Mouse (Mus musculus) brown adipose tissue, adult 24 weeks (tissue): Measurements from ENCODE around the gene Atp5e. TPM values are rescaled to one million over a fixed set of nuclear protein-coding genes. Genes with fewer than 3 reads are reported as not detected.

Source experiments
- H3K27ac ChIP-seq: fragments of 200-500 bp; replicated peaks from 2 replicates; pipeline ENCODE4 v1.5.1; 2012; ENCODE audit warnings: low read depth, mild to moderate bottlenecking, low read length
- H3K4me1 ChIP-seq: fragments of 200-500 bp; 2 replicates; pipeline ENCODE4 v1.6.1; 2012; ENCODE audit warnings: low read length, mixed read lengths; ENCODE audit not compliant: control insufficient read depth, insufficient read depth, insufficient read length
- H3K4me3 ChIP-seq: fragments of 200-500 bp; 2 replicates; pipeline ENCODE4 v1.5.1; 2012; ENCODE audit warnings: low read depth, mild to moderate bottlenecking, low read length, moderate library complexity; ENCODE audit not compliant: insufficient read depth
- polyA plus RNA-seq: library from polyadenylated mRNA; stranded (reverse); fragments of >200 nt; gene quantifications from 2 replicates; pipeline ENCODE4 v1.2.4, GENCODE M21; 2012; ENCODE audit not compliant: missing spikeins, insufficient read depth, insufficient read length

Atp5e gene
- polyA plus RNA-seq, 1 experiment, result 3,874 TPM

DNA sequence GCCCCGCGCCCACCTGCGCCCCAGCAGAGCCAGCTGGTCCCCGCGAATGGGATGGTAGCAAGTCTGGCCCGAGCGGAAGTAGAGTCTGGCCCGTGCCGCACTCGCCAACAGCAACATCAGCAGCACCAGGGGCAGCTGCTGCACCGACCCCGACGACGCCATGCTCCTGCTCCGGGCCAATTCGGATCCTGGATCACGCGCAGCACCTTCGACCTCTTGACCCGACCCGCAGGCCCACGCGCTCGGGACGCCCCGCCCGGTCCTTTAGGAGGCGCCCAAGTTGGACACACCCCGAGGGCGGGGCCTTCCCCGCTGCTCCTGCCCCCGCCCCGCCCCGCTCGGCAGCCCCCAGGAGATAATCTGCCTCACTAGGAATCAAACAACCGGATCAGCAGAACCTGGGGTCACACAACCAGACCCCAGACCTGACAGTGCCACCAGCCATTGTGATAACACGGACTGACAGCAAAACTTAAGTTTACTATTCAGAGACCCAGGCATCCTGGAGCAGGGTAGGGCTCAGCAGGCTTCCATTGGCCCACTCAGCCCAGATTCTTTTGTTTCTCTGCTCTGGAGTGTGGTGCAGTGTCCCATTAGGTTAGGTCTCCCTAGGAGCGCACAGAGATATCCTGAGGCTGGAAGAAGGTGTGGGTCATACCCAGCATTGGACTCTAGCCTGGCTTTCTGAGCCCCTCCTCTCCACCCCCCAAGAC is 25.0 kb downstream of the Atp5e start, which contains the start of gene Ctsz:
Ctsz (minus strand) TSS at position 303 of the 713 bp plus-strand sequence.
- H3K27ac ChIP-seq, result peak within 1 kb of the TSS; percentile 83
- peaks cover 19% of the 10 kb centered on the region for H3K4me1 ChIP-seq

DNA sequence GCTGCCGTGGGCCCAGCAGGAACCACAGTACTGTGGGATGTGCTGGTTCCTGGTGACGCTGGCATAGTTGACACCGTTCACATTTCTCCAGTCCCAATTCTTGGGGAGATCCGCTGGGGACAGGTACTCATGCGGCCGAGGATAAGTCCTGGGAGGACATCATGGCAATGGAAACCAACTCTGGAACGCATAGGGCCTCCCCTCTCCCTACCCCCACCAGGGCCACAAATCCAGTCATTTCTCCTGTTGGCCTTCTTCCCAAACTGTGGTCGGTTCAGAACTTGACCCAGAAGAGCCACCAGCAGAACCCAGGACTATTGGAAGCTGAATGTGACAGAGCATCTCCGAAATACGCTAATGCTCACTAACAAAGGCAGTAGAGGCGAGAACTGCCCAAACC is 25.7 kb downstream of the Atp5e start:
- H3K27ac ChIP-seq, result peak overlapping the region; percentile 83

More for the DNA sequence above, 25.0 kb downstream of the Atp5e start, which contains the start of gene Ctsz:
- peak within 1 kb of the TSS; percentile 70 for H3K4me3 ChIP-seq

DNA sequence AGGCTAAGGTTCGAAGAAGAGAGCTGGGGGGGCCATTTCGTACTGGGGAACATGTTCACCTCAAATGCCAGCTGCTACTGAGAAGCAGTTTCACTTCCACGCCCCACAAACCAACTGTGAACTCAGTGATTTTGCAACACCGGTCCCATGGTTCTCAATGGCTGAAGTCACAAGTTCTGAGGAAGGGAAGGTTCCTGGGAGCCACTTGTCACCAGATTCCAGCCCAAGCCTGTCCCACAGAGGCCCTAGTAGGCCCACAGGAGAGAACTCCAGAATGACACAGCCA is 26.3 kb downstream of the Atp5e start:
- H3K4me3 ChIP-seq, result peak overlapping the region; percentile 70

More for the DNA sequence above, 25.7 kb downstream of the Atp5e start:
- H3K4me3 ChIP-seq, result peak overlapping the region; percentile 70
- peaks cover 16% of the 10 kb centered on the region for H3K4me1 ChIP-seq

DNA sequence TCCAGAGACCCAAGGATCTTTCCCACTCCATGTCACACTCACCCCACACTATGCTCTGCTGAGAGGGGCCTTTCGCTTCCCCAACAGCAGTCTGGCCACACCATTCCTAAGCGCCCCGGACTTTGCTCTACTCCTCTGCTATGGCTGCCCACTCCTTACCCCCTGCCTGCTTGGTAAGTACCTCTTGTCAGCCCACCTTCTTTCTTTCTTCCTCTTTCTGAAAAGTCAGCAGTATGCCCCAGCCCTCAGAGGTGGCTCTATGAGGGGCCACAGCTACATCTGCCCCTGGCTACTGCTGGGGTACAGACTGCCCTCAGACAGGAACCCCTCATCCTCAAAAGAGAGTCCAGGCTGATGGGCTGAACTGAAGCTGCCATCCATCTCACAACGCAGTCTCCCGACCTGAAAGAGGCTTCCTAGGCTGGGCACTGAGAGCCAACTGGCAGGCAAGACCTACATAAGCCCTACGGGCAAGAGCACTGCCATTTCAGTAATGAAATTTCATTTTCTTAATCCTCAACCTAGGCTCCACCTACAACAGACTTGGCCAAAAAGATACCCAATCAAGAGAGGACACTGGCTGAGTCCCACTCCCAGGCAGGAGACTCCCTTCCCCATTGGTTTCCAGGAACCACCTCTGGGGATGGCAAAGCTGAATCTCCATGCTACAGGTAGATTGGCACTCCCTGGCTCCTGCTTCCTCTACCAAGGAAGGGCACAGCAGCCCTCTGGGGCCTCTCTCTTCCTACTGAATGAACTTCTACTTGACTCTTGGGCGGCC is 26.8 kb downstream of the Atp5e start:
- peak overlapping the region; percentile 32 for H3K4me3 ChIP-seq
- H3K4me1 ChIP-seq, result peaks cover 13% of the 10 kb centered on the region
- peak overlapping the region; percentile 83 for H3K27ac ChIP-seq

More for the DNA sequence above, 26.3 kb downstream of the Atp5e start:
- Histone ChIP-seq H3K27ac (peak overlapping the region; percentile 83), H3K4me1 (peaks cover 16% of the 10 kb centered on the region)

DNA sequence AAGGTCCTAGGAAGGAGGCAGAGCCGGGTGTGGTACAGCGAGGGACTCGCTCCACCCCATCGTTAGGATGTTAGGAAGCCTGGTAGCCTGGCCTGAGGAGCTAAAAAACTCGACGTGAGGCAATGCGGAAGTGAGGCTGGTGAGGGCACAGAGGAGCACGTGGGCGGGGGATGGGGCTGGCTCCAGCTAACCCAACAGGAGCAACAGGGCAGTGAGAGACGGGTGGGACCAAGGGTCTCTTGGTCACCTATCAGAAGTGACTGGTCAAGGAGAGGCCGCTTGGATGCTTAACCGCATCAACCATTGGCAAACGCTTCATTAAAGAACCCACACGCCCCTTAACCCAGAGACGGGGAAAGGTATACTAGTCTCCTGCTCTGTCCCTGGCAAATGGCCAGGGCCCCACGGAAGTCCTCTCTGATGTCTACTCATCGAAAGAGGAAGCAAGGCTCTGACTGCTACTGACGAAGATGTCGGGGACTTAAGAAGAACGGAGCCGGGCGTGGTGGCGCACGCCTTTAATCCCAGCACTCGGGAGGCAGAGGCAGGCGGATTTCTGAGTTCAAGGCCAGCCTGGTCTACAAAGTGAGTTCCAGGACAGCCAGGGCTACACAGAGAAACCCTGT is 27.7 kb downstream of the Atp5e start:
- peak overlapping the region; percentile 15; the same call in 1 of the 2 replicates for H3K27ac ChIP-seq
- peaks cover 13% of the 10 kb centered on the region for H3K4me1 ChIP-seq
- no peak overlapping the region for H3K4me3 ChIP-seq

DNA sequence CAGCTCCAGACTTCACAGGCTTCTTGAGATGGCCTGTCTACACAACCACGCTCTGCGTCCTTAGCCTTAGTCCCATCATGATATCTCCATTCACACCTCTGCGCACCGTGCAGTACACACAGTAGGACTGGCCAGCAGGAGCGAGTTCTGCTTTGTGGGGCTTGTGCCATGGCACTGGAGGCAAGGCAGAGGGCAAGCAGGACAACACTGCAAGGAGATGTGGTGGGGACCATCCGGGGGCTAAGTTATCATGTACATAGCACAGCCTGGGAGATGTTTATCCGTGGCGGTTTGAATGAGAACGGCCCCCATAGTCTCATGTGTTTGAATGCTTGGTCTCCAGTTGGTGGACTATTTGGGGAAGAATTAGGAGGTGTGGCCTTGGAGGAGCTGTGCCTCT is 29.0 kb downstream of the Atp5e start:
- no peak overlapping the region for H3K27ac ChIP-seq
- H3K4me3 ChIP-seq, result no peak overlapping the region
- peaks cover 13% of the 10 kb centered on the region for H3K4me1 ChIP-seq

DNA sequence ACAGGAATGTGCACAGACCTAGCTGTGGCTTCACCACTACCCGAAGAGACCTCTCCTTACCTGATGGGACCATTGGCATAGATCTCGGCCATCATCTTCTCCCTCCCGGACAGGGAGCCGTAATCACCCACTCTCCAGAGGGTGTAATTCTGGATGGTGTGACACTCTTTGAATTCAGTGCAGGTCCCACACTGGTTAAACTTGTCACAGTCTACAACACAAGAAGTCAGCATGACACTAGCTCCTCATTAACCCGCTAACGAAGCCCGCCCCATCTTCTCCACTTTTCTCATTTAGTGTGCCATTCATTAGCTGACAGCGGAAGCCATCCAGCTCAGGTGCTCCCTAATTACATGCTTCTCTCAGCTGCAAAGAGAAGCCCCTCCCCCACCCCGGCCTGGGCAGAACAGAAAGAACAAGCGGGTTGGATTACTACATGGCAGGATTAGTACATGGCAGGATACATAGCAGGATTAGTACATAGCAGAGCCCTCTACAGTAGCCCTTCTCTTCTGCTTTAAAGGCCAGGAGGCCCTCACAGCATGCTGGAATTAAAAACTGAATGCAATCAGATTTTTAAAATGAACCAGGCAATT is 34.8 kb downstream of the Atp5e start:
- no peak overlapping the region for H3K27ac ChIP-seq
- H3K4me3 ChIP-seq, result no peak overlapping the region
- no peaks in the 10 kb centered on the region for H3K4me1 ChIP-seq

DNA sequence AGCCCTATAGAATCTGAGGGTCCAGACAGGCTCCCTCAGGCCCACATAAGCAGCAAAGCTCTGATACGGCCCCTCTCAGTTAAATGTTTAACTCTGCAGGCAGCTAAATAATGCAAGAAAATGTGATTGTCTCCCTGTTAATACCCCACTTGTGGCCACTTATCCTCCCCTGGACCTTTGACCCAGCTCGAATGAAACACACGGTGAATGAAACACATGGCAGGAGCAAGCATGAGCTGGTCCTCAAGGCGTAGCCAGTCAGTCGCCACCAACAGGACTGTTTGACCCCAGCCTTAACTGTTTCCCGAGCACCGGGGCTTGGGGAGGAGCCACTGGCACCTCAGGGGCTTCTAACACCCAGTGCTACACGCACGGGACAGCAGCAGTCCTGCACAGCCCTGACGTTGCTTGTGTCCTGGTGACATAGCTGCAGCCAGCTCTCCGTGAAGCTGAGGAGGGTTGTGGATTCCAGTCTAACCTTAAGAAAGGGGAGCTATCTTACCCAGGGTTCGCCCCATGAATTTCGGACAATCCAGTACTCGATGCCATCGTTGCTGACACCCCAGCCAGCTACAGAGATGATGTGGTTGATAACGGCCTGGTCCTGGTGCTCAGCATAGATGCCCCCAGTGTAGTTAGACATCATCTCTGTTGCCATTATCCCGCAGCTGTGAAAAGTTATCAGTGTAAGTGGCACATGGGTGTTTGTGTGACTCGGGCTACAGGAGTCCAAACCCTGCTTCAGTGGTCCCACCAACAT is 35.6 kb downstream of the Atp5e start:
- Histone ChIP-seq H3K4me1 (no peaks in the 10 kb centered on the region), H3K4me3 (no peak overlapping the region), H3K27ac (no peak overlapping the region)

DNA sequence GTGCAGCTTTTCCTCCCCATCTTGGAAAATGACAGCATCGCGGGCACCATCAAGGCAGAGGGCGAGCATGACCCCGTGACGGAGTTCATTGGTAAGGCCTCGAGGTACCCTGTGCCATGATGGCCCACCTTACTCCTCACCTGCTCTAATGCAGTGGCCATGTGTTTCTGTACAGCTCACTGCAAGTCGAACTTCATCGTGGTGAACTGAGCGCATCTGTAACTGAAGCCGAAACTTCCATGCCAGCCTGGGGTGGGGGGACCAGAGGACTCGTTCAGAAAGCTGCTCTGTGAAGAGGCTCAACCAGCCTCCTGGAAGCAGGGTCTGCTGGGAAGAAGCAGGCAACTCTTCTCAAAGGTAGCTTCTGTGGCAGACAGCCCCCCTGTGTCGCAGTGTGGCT is 37.0 kb downstream of the Atp5e start:
- Histone ChIP-seq H3K4me3 (no peak overlapping the region), H3K27ac (no peak overlapping the region), H3K4me1 (no peaks in the 10 kb centered on the region)

DNA sequence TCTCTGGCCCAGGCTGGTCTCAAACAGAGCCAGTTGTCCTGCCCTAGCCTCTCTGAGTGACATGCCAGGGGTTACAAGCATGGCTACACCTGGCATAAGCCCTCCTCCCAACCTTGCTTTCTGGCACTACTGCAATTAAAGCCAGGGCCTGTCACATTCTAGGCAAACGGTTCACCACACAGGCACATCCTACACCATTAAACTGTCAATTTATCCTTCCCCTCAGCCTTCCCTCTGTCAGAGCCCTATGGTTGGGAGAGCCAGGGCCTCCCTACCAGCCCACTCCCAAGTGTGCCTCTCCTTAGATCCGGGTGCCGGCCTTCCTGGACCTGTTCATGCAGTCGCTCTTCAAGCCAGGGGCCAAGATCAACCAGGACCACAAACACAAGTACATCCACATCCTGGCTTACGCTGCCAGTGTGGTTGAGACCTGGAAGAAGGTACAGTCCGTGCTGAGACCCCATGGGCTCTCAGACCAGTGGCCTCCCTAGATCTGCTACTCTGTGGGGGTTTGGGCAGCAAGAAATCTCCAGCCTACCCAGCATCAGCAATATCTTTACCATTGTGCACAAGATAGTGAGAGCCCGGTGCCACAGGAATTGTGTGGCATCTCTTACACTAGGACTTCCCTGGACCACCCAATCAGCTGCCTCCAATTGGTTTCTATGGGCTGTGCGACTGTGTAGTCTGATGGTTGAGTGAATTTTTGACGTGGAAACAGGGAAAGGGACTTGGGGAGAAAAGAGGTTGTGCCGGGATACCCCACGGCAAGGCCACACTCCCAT is 39.4 kb downstream of the Atp5e start:
- no peaks in the 10 kb centered on the region for H3K4me1 ChIP-seq
- H3K27ac ChIP-seq, result no peak overlapping the region

DNA sequence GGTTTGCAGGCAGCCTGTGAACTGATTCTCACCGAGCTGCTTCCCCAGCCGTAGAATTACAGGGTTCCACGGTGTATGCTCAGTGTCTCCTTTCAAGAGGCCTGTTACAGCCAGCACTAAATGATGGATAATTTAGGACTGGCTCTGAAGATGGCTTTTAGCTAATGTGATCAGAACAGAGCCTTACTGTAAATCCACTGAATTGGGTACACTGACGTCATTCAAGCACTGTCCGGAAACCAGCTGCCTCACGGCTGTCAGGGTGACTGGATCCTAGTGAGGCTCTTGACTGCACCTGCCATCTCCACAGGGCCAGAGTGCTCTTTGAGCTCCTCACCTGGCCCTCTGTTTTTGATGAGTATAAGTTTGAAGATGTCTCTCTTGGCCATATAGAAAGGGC is 42.8 kb downstream of the Atp5e start:
- Histone ChIP-seq H3K27ac (no peak overlapping the region), H3K4me3 (no peak overlapping the region), H3K4me1 (peaks cover 6% of the 10 kb centered on the region; the same call in 1 of the 2 replicates)

More for the DNA sequence above, 39.4 kb downstream of the Atp5e start:
- no peak overlapping the region for H3K4me3 ChIP-seq

DNA sequence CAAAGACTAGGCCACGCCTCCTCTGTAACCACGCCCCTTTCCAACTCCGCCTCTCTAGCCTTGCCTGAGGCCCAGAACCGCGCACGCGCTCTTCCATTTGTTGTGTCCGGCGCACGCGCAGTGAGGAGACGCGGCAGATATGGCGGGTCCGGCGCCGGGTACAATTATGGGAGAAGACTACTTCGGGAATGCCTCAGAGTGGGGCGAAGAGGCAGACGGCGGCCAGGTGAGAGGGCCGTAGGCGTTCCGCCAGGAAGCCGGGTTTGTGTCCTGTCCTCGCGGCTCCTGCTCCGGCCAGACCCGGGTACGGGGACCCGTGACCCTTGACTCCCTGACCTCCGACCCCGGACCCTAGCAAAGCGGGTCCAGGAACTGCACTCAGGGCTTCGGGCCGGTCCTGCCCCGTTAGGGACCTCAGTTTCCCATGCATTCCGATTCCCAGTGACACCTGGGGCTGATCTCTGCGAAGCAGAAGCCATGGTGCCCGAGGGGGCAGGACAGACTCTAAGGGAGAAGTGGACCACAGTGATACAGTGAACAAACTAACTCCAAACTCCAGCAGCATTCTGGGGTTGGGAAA is 48.1 kb downstream of the Atp5e start, which contains the start of gene Nelfcd:
Nelfcd (plus strand) TSS at position 74 of the 580 bp plus-strand sequence.
- peak within 1 kb of the TSS; percentile 86 for H3K4me3 ChIP-seq
- peaks cover 7% of the 10 kb centered on the region; the same call in 1 of the 2 replicates for H3K4me1 ChIP-seq
- peak within 1 kb of the TSS; percentile 22 for H3K27ac ChIP-seq

DNA sequence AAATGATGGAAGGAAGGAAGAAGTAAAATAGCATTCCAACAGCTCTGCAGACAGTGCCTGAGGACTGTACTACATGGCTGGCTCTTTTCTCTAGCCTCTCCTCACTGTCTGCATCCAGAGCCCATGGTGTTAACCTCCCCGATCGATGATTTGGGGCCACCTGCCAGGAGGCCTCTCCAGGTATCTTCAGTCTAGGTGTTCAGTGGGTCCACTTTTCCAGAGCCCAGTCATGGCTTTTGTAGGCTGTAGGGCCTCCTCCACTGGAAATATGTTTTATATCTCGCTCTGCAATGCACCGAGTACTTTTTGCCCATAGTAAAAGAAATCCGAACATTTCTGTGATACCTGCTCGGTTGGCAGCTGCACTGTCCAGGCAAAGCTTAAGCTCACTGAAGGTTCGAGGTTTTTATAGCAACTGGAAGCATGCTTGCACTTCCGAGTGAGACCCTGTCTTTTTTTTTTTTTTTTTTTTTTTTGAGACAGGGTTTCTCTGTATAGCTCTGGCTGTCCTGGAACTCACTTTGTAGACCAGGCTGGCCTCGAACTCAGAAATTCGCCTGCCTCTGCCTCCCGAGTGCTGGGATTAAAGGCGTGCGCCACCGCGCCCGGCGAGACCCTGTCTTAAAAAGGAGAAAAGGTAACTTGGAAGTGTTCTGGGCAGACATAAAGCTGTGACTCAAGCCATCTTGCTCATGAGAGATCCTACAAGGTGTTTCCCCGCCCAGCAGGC is 48.7 kb downstream of the Atp5e start:
- Histone ChIP-seq H3K4me1 (peaks cover 7% of the 10 kb centered on the region; the same call in 1 of the 2 replicates), H3K4me3 (no peak overlapping the region), H3K27ac (no peak overlapping the region)
